Comparison of ENCODE assay signal across 10 mouse cellular contexts in the genomic region with DNA sequence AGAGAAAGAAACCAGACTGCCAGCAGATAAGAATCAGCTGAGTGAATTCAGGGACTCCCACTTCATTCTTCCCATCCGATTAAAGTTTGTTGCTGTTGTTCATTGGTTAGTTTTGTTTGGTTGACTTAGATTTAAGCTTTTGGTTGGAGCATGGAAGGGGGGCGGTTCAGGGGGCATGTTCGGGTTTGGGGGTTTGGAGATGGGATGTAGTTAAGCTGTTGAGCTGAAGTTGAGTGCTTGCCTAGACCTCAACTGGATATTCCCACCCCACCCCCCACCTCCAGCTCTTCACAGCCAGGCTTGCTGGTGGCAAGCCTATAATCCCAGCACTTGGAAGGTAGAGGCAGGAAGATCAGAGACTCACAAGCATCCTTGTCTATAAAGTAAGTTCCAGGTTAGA. TPM values are rescaled to one million over a fixed set of nuclear protein-coding genes. Genes with fewer than 3 reads are reported as not detected.
DNase-seq lines count a peak whose midpoint lies in the region; ATAC-seq and TF ChIP-seq lines count a peak whose summit lies in the region.
"Had no signal": no experiment of that assay in that cellular context is flagged by ENCODE, and none has a peak within 500 bp of the region (broad histone marks: within the 10 kb centered on the region; RNA-seq: fewer than 3 reads in every experiment).

A gene (minus strand): TSS at position 101 of the 400 bp plus-strand sequence.

- peak within 1 kb of the TSS; percentile 56 to 64 for H3K4me3 ChIP-seq in heart, embryonic 14.5 days (ENCODE audit: control insufficient read depth in 1 of 2, insufficient read depth in 1 of 2, low read depth in 1 of 2, low read length in 2 of 2)
- H3K4me3 ChIP-seq in cortical plate, adult 2 months (ENCODE audit: insufficient read depth, low read length): peak within 1 kb of the TSS; percentile 92
- peak within 1 kb of the TSS; percentile 58 for H3K4me3 ChIP-seq in hindbrain, embryonic 15.5 days
- peak within 1 kb of the TSS; percentile 31 for H3K4me3 ChIP-seq in liver, embryonic 16.5 days (ENCODE audit: low read depth, low read length)

- no peak for ATAC-seq in heart, embryonic 14.5 days (ENCODE audit: insufficient number of reproducible peaks, insufficient read depth, low FRiP score, low read depth)
- no peak for ATAC-seq in hindbrain, embryonic 15.5 days (ENCODE audit: low FRiP score, low read depth)
- ATAC-seq in liver, embryonic 16.5 days (ENCODE audit: low read depth): no peak
- no peak for ATAC-seq in monocyte, adult 5-6 weeks (replicated peaks; ENCODE audit: insufficient number of reproducible peaks, low FRiP score, low TSS enrichment, poor library complexity, severe bottlenecking)

- no peak for TF ChIP-seq POLR2A in cortical plate, adult 2 months (IDR thresholded peaks at IDR 0.05; ENCODE audit: extremely low read depth, insufficient read depth, low read length)

- H3K4me1 ChIP-seq in heart, embryonic 14.5 days (ENCODE audit: control insufficient read depth in 2 of 2, insufficient read depth in 2 of 2, low read length in 2 of 2): 0 out of 4 replicates have a peak, but pooled peaks cover 0 to 7% of the 10 kb centered on the region in 2 experiments
- no peaks in the 10 kb centered on the region; the same call in 1 of the 2 replicates for H3K4me1 ChIP-seq in cortical plate, adult 2 months (ENCODE audit: control insufficient read depth, insufficient read depth, low read length)
- H3K4me1 ChIP-seq in hindbrain, embryonic 15.5 days (replicated peaks): peaks cover 30% of the 10 kb centered on the region
- no peaks in the 10 kb centered on the region for H3K4me1 ChIP-seq in liver, embryonic 16.5 days (ENCODE audit: control insufficient read depth, low read depth, low read length)

- peak within 1 kb of the TSS in 1 of 2 experiments; percentile 37; a peak in 3 of 4 replicates for H3K27ac ChIP-seq in heart, embryonic 14.5 days (replicated peaks in 1 of 2; ENCODE audit: control insufficient read depth in 1 of 2, insufficient read depth in 1 of 2, low read depth in 2 of 2, low read length in 2 of 2)
- H3K27ac ChIP-seq in cortical plate, adult 2 months (ENCODE audit: insufficient read depth, low read length): peak within 1 kb of the TSS; percentile 93
- H3K27ac ChIP-seq in hindbrain, embryonic 15.5 days (replicated peaks): peak within 1 kb of the TSS; percentile 89
- H3K27ac ChIP-seq in liver, embryonic 16.5 days (ENCODE audit: low read length): no peak within 1 kb of the TSS

- peak within 1 kb of the TSS; percentile 91 for H3K4me2 ChIP-seq in heart, embryonic 14.5 days (ENCODE audit: low read length)
- peak within 1 kb of the TSS; percentile 91 for H3K4me2 ChIP-seq in hindbrain, embryonic 15.5 days
- no peak within 1 kb of the TSS for H3K4me2 ChIP-seq in liver, embryonic 16.5 days (ENCODE audit: low read depth, low read length)

- TF ChIP-seq CTCF in cortical plate, adult 2 months (IDR thresholded peaks at IDR 0.05; ENCODE audit: extremely low read depth, insufficient read depth, low read length): no peak

- DNase-seq in heart, adult 9 months (ENCODE audit: low spot score in 2 of 2): no peak
- DNase-seq in spleen, postnatal 10 days (ENCODE audit: low spot score in 2 of 2): no peak
- DNase-seq in adrenal gland, postnatal 10 days: no peak

- peaks cover 26% of the 10 kb centered on the region for H3K27me3 ChIP-seq in heart, embryonic 14.5 days (ENCODE audit: control insufficient read depth, insufficient read depth, low read length)
- H3K27me3 ChIP-seq in hindbrain, embryonic 15.5 days: no peaks in the 10 kb centered on the region
- peaks cover 23% of the 10 kb centered on the region for H3K27me3 ChIP-seq in liver, embryonic 16.5 days (ENCODE audit: control insufficient read depth, insufficient read depth, low read depth, low read length)

- H3K9me3 ChIP-seq in heart, embryonic 14.5 days (ENCODE audit: control insufficient read depth, low read length): no peaks in the 10 kb centered on the region
- H3K9me3 ChIP-seq in hindbrain, embryonic 15.5 days: no peaks in the 10 kb centered on the region
- no peaks in the 10 kb centered on the region for H3K9me3 ChIP-seq in liver, embryonic 16.5 days (replicated peaks; ENCODE audit: control insufficient read depth, low read length)

- H3K36me3 ChIP-seq in heart, embryonic 14.5 days (ENCODE audit: control insufficient read depth, insufficient read depth, low read length): no peaks in the 10 kb centered on the region
- H3K36me3 ChIP-seq in hindbrain, embryonic 15.5 days: no peaks in the 10 kb centered on the region
- H3K36me3 ChIP-seq in liver, embryonic 16.5 days (ENCODE audit: control insufficient read depth, insufficient read depth): no peaks in the 10 kb centered on the region

- peak within 1 kb of the TSS; percentile 65 for H3K9ac ChIP-seq in heart, embryonic 14.5 days (ENCODE audit: low read length)
- peak within 1 kb of the TSS; percentile 56 for H3K9ac ChIP-seq in hindbrain, embryonic 15.5 days
- no peak within 1 kb of the TSS for H3K9ac ChIP-seq in liver, embryonic 16.5 days (ENCODE audit: low read depth, low read length)

- 55% methylated on average over 3 of the region's 3 CpGs for WGBS in heart, embryonic 14.5 days
- 71% methylated on average over 3 of the region's 3 CpGs for WGBS in hindbrain, embryonic 15.5 days
- 37% methylated on average over 3 of the region's 3 CpGs for WGBS in liver, embryonic 16.5 days (ENCODE audit: insufficient replicate concordance)

RNA-seq across cellular contexts. Expression of the gene that starts here (rescaled TPM):
- 1.6 and 1.7 TPM in 2 replicates for polyA plus RNA-seq in heart, embryonic 14.5 days (2014; fragmentation: Nextera tagmentation; extraction: Ambion mirVana)
- polyA plus RNA-seq in cortical plate, adult 2 months (2012; rRNA removed): 16.7 and 22.0 TPM in 2 replicates
- polyA plus RNA-seq in hindbrain, embryonic 15.5 days (2015; fragmentation: Nextera tagmentation; extraction: Ambion mirVana): 7.8 and 8.1 TPM in 2 replicates
- polyA plus RNA-seq in liver, embryonic 16.5 days (2015; fragmentation: Nextera tagmentation; extraction: Ambion mirVana): 0.06 and 0.08 TPM in 2 replicates
- not detected in 3 replicates for total RNA-seq in monocyte, adult 5-6 weeks (2017)
- 1 to 10 TPM; 4.9 to 7.9 TPM for total RNA-seq in adrenal gland, postnatal 10 days (2021)
- total RNA-seq: hematopoietic stem cell, adult 5-6 weeks; MEL had no signal

Comparison
In these comparisons a context has a peak if more than half of its experiments do, and no peak if none do; other contexts are left out.
1. H3K4me3 ChIP-seq: peak in every context shown above with its lines; median percentile 92 in cortical plate, adult 2 months; 60 in heart, embryonic 14.5 days; 58 in hindbrain, embryonic 15.5 days; 31 in liver, embryonic 16.5 days.